Mouse (Mus musculus) heart, embryonic 16.5 days (tissue): ENCODE results near the gene Anxa7. TPM values are rescaled to one million over a fixed set of nuclear protein-coding genes. Genes with fewer than 3 reads are reported as not detected.
A peak's percentile ranks its signal among the peaks of the same experiment; 100 is the strongest.

Experiments
- ATAC-seq: fragments of 200-750 bp; cut with Nextera tagmentation; replicated peaks from 2 replicates; pipeline ENCODE4 v1.8.0; 2017; ENCODE audit warnings: moderate number of reproducible peaks; ENCODE audit not compliant: insufficient read depth, low FRiP score; ENCODE audit errors: extremely low read depth
- H3K27ac ChIP-seq: fragments of 300-500 bp; sonication (generic); 2 replicates; pipeline ENCODE4 v1.5.1; 2014; ENCODE audit warnings: mild to moderate bottlenecking, low read length, control low read depth, moderate library complexity
- H3K27me3 ChIP-seq: fragments of 300-500 bp; sonication (generic); 2 replicates; pipeline ENCODE4 v1.6.1; 2014; ENCODE audit warnings: low read length, mixed read lengths; ENCODE audit not compliant: control insufficient read depth, insufficient read depth
- H3K36me3 ChIP-seq: fragments of 300-500 bp; sonication (generic); 2 replicates; pipeline ENCODE4 v1.6.1; 2014; ENCODE audit not compliant: control insufficient read depth, insufficient read depth
- H3K4me1 ChIP-seq: fragments of 300-500 bp; sonication (generic); 2 replicates; pipeline ENCODE4 v1.6.1; 2014; ENCODE audit warnings: low read length, mixed read lengths; ENCODE audit not compliant: control insufficient read depth, insufficient read depth
- H3K4me2 ChIP-seq: fragments of 300-500 bp; sonication (generic); 2 replicates; pipeline ENCODE4 v1.6.1; 2014; ENCODE audit warnings: low read depth, mild to moderate bottlenecking, control low read depth, low read length
- H3K4me3 ChIP-seq: fragments of 300-500 bp; sonication (generic); 2 replicates; pipeline ENCODE4 v1.5.1; 2014; ENCODE audit warnings: mild to moderate bottlenecking, control low read depth, low read length
- H3K9ac ChIP-seq: fragments of 300-500 bp; sonication (generic); 2 replicates; pipeline ENCODE4 v1.6.1; 2014; ENCODE audit warnings: low read length, control low read depth
- H3K9me3 ChIP-seq: fragments of 300-500 bp; sonication (generic); replicated peaks from 2 replicates; pipeline ENCODE4 v1.6.1; 2016; ENCODE audit warnings: low read length; ENCODE audit not compliant: control insufficient read depth
- WGBS: fragments of 180-500 bp; shearing (Covaris S2); extraction: QIAGEN DNeasy Blood & Tissue Kit; methylation state at CpG from one replicate; pipeline ENCODE4 v1.1.7; 2014; 5-methylcytosine and 5-hydroxymethylcytosine counted together
- polyA plus RNA-seq: library from polyadenylated mRNA; unstranded; fragments of >200 nt; fragmentation: Nextera tagmentation; extraction: Ambion mirVana; gene quantifications from 2 replicates; pipeline ENCODE4 v1.2.1, GENCODE M21; 2015

The Anxa7 gene
- polyA plus RNA-seq, 1 experiment from 2014 or later: 51.5 TPM

GRCm38 (mm10) chr14:20451765-20452331 is 28.1 kb downstream of the Anxa7 start, which contains the start of gene Cfap70:
Gene Cfap70, minus strand, starts transcription at chr14:20452226.
- peak within 1 kb of the TSS; percentile 67 for H3K9ac ChIP-seq

GRCm38 (mm10) chr14:20451302-20451701 is 28.6 kb downstream of the Anxa7 start:
- Histone ChIP-seq H3K4me2 (peak overlapping the region; percentile 91), H3K4me3 (peak overlapping the region; percentile 56), H3K4me1 (peaks cover 8% of the 10 kb centered on the region), H3K9ac (peak overlapping the region; percentile 67), H3K36me3 (peaks cover 10% of the 10 kb centered on the region), H3K9me3 (no peaks in the 10 kb centered on the region), H3K27me3 (no peaks in the 10 kb centered on the region), H3K27ac (no peak overlapping the region)
- 22% methylated on average over 2 of the region's 2 CpGs for WGBS
- ATAC-seq: no peak

More at GRCm38 (mm10) chr14:20451765-20452331, 28.1 kb downstream of the Anxa7 start, which contains the start of gene Cfap70:
- peak within 1 kb of the TSS; percentile 56 for H3K4me3 ChIP-seq
- H3K36me3 ChIP-seq: peaks cover 14% of the 10 kb centered on the region
- H3K27me3 ChIP-seq: no peaks in the 10 kb centered on the region
- peak; percentile 41; the same call in 1 of the 2 replicates for ATAC-seq
- WGBS: 2% methylated on average over 15 of the region's 15 CpGs
- H3K27ac ChIP-seq: no peak within 1 kb of the TSS
- no peaks in the 10 kb centered on the region for H3K9me3 ChIP-seq
- H3K4me2 ChIP-seq: peak within 1 kb of the TSS; percentile 91
- H3K4me1 ChIP-seq: peaks cover 8% of the 10 kb centered on the region

GRCm38 (mm10) chr14:20447209-20447608 is 32.7 kb downstream of the Anxa7 start:
- Histone ChIP-seq H3K4me1 (peaks cover 8% of the 10 kb centered on the region), H3K9me3 (no peaks in the 10 kb centered on the region)
- WGBS: 39% methylated on average over 12 of the region's 12 CpGs

GRCm38 (mm10) chr14:20442252-20442651 is 37.7 kb downstream of the Anxa7 start:
- Histone ChIP-seq H3K9me3 (no peaks in the 10 kb centered on the region), H3K27me3 (no peaks in the 10 kb centered on the region), H3K36me3 (no peaks in the 10 kb centered on the region), H3K4me3 (no peak overlapping the region), H3K27ac (no peak overlapping the region), H3K4me1 (peaks cover 1% of the 10 kb centered on the region; the same call in 1 of the 2 replicates), H3K4me2 (peak overlapping the region; percentile 1; the same call in 1 of the 2 replicates), H3K9ac (no peak overlapping the region)
- no peak for ATAC-seq
- 45% methylated on average over 17 of the region's 17 CpGs for WGBS

More at GRCm38 (mm10) chr14:20447209-20447608, 32.7 kb downstream of the Anxa7 start:
- Histone ChIP-seq H3K27me3 (no peaks in the 10 kb centered on the region), H3K27ac (no peak overlapping the region), H3K36me3 (no peaks in the 10 kb centered on the region), H3K4me3 (no peak overlapping the region), H3K9ac (no peak overlapping the region), H3K4me2 (no peak overlapping the region)
- no peak for ATAC-seq

GRCm38 (mm10) chr14:20436976-20437375 is 43.0 kb downstream of the Anxa7 start:
- WGBS: 60% methylated on average over 6 of the region's 6 CpGs
- Histone ChIP-seq H3K27me3 (no peaks in the 10 kb centered on the region), H3K4me3 (no peak overlapping the region), H3K36me3 (no peaks in the 10 kb centered on the region), H3K27ac (no peak overlapping the region), H3K9ac (no peak overlapping the region), H3K9me3 (no peaks in the 10 kb centered on the region), H3K4me1 (no peaks in the 10 kb centered on the region), H3K4me2 (no peak overlapping the region)
- ATAC-seq: no peak

GRCm38 (mm10) chr14:20432420-20432819 is 47.5 kb downstream of the Anxa7 start:
- no peak for ATAC-seq
- Histone ChIP-seq H3K27ac (no peak overlapping the region), H3K9me3 (no peaks in the 10 kb centered on the region), H3K36me3 (no peaks in the 10 kb centered on the region), H3K27me3 (no peaks in the 10 kb centered on the region), H3K4me1 (no peaks in the 10 kb centered on the region), H3K4me2 (no peak overlapping the region), H3K9ac (no peak overlapping the region), H3K4me3 (no peak overlapping the region)
- 83% methylated on average over 4 of the region's 4 CpGs for WGBS

- Histone ChIP-seq H3K4me3 (no peak overlapping the region), H3K27ac (no peak overlapping the region), H3K36me3 (no peaks in the 10 kb centered on the region), H3K27me3 (no peaks in the 10 kb centered on the region), H3K4me2 (no peak overlapping the region), H3K9ac (no peak overlapping the region), H3K4me1 (no peaks in the 10 kb centered on the region), H3K9me3 (no peaks in the 10 kb centered on the region)
- 60% methylated on average over 6 of the region's 6 CpGs for WGBS
- no peak for ATAC-seq
Observed at GRCm38 (mm10) chr14:20431726-20432125, 48.2 kb downstream of the Anxa7 start.

- 46% methylated on average over 1 of the region's 1 CpGs for WGBS
- no peak for ATAC-seq
- no peaks in the 10 kb centered on the region for H3K36me3 ChIP-seq
Observed at GRCm38 (mm10) chr14:20429833-20430232, 50.1 kb downstream of the Anxa7 start.

GRCm38 (mm10) chr14:20428593-20428992 is 51.3 kb downstream of the Anxa7 start:
- WGBS: 44% methylated on average over 1 of the region's 1 CpGs

More at GRCm38 (mm10) chr14:20429833-20430232, 50.1 kb downstream of the Anxa7 start:
- H3K27ac ChIP-seq: no peak overlapping the region
- no peak overlapping the region for H3K4me3 ChIP-seq
- no peaks in the 10 kb centered on the region for H3K9me3 ChIP-seq
- H3K4me1 ChIP-seq: no peaks in the 10 kb centered on the region
- H3K4me2 ChIP-seq: no peak overlapping the region
- no peaks in the 10 kb centered on the region for H3K27me3 ChIP-seq
- no peak overlapping the region for H3K9ac ChIP-seq

More at GRCm38 (mm10) chr14:20428593-20428992, 51.3 kb downstream of the Anxa7 start:
- no peak overlapping the region for H3K4me3 ChIP-seq
- ATAC-seq: no peak
- no peaks in the 10 kb centered on the region for H3K36me3 ChIP-seq
- no peak overlapping the region for H3K9ac ChIP-seq
- H3K27me3 ChIP-seq: no peaks in the 10 kb centered on the region
- H3K27ac ChIP-seq: no peak overlapping the region
- H3K4me2 ChIP-seq: no peak overlapping the region
- no peaks in the 10 kb centered on the region for H3K4me1 ChIP-seq
- H3K9me3 ChIP-seq: no peaks in the 10 kb centered on the region
